Mouse (Mus musculus) urinary bladder, postnatal 14 days (tissue): ENCODE results near the gene Ctse.

Experiments
- DNase-seq: peaks from one replicate; pipeline ENCODE4 v3.0.0; 2021; ENCODE audit warnings: low spot score

The Ctse gene

GRCm38 (mm10) chr1:131699642-131700041 is 61.5 kb downstream of the Ctse start:
- DNase-seq = no peak

- DNase-seq = no peak
Measured at GRCm38 (mm10) chr1:131700447-131700846, 62.3 kb downstream of the Ctse start.

GRCm38 (mm10) chr1:131701391-131701790 is 63.3 kb downstream of the Ctse start:
- DNase-seq = no peak

GRCm38 (mm10) chr1:131702094-131702766 is 64.1 kb downstream of the Ctse start:
- DNase-seq = no peak

GRCm38 (mm10) chr1:131703482-131703881 is 65.4 kb downstream of the Ctse start:
- no peak for DNase-seq

GRCm38 (mm10) chr1:131708338-131708737 is 70.2 kb downstream of the Ctse start:
- DNase-seq = peak; percentile 71

GRCm38 (mm10) chr1:131711518-131711917 is 73.4 kb downstream of the Ctse start:
- DNase-seq = no peak

- DNase-seq = peak; percentile 91
Measured at GRCm38 (mm10) chr1:131712386-131712785, 74.3 kb downstream of the Ctse start.

- DNase-seq = peak; percentile 22
Measured at GRCm38 (mm10) chr1:131714388-131715337, 76.6 kb downstream of the Ctse start.

GRCm38 (mm10) chr1:131718952-131719694 is 81.0 kb downstream of the Ctse start:
- no peak for DNase-seq

- DNase-seq = no peak
Measured at GRCm38 (mm10) chr1:131721989-131722388, 83.9 kb downstream of the Ctse start.

GRCm38 (mm10) chr1:131723549-131723948 is 85.4 kb downstream of the Ctse start:
- no peak for DNase-seq
